Mouse (Mus musculus) MEL (cell line): ENCODE data around the gene Pitx1.

Experiments used
- POLR2A ChIP-seq, 2 experiments: IDR thresholded peaks; 2 replicates each; pipeline ENCODE4 v1.6.1; 2011 to 2012; ENCODE audit warnings: low read length in 2 of 2, mild to moderate bottlenecking in 2 of 2, control low read depth in 1 of 2, improper control_type of control experiment in 1 of 2, low read depth in 1 of 2, moderate library complexity in 1 of 2; ENCODE audit not compliant: control insufficient read depth in 1 of 2, insufficient read depth in 1 of 2, poor library complexity in 1 of 2
- RAD21 ChIP-seq: IDR thresholded peaks from 2 replicates; pipeline ENCODE4 v1.6.1; 2011; ENCODE audit warnings: mild to moderate bottlenecking, low read depth, low read length, improper control_type of control experiment

DNA sequence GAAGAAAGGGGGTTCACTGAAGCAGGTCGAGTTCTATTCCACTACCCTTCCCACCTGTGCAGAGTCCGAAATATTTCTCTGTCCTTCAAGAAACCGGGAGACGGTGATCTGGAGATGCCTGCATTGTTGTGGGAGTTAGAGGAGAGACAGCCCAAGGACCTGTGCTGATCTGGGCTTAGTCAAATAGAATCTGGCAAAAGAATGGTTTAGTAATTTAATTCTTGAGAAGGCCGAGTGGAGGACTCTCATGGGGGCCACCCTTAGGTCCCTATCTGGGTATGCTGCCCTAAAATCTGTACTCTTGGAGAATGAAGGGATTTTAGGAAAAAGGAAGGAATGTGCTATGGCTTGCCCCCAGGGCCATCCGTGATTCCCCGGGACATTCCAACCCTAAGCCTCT, 2.1 kb downstream of the Pitx1 start:
- no peak for TF ChIP-seq POLR2A (IDR thresholded peaks at IDR 0.05; ENCODE audit: control insufficient read depth in 1 of 2, insufficient read depth in 1 of 2, low read depth in 1 of 2, low read length in 2 of 2, poor library complexity in 1 of 2)
- TF ChIP-seq RAD21 = no peak
